Mouse (Mus musculus) kidney, postnatal 0 days (tissue): ENCODE measurements at regions not wholly inside any gene's neighbourhood (a gene's known extent, or its start where the extent isn't known, plus 50 kb on each side); places are given as distances from the start of the nearest gene placed in this dataset.

Experiments used
- ATAC-seq: fragments of 200-750 bp; cut with Nextera tagmentation; replicated peaks from 2 replicates; pipeline ENCODE4 v1.8.0; 2017; ENCODE audit warnings: low read depth, moderate number of reproducible peaks, moderate TSS enrichment, moderate library complexity; ENCODE audit not compliant: low FRiP score
- DNase-seq: peaks from one replicate; pipeline ENCODE4 v3.0.0-alpha.2; 2016; ENCODE audit warnings: low spot score
- H3K27ac ChIP-seq: fragments of 300-500 bp; sonication (generic); 2 replicates; pipeline ENCODE4 v1.5.1; 2014; ENCODE audit warnings: mild to moderate bottlenecking
- H3K27me3 ChIP-seq: fragments of 300-500 bp; sonication (generic); 2 replicates; pipeline ENCODE4 v1.6.1; 2014; ENCODE audit warnings: low read length, mixed read lengths; ENCODE audit not compliant: insufficient read depth
- H3K36me3 ChIP-seq: fragments of 300-500 bp; sonication (generic); 2 replicates; pipeline ENCODE4 v1.6.1; 2014; ENCODE audit warnings: low read length, mixed read lengths; ENCODE audit not compliant: insufficient read depth
- H3K4me1 ChIP-seq: fragments of 300-500 bp; sonication (generic); replicated peaks from 2 replicates; pipeline ENCODE4 v1.6.1; 2014; ENCODE audit warnings: antibody characterized with exemption, low read length, mixed read lengths; ENCODE audit not compliant: insufficient read depth
- H3K4me2 ChIP-seq: fragments of 300-500 bp; sonication (generic); 2 replicates; pipeline ENCODE4 v1.6.1; 2014; ENCODE audit warnings: mild to moderate bottlenecking, low read length, moderate library complexity, mixed read lengths
- H3K4me3 ChIP-seq: fragments of 300-500 bp; sonication (generic); replicated peaks from 2 replicates; pipeline ENCODE4 v1.5.1; 2014; ENCODE audit warnings: low read depth, low read length
- H3K9ac ChIP-seq: fragments of 300-500 bp; sonication (generic); 2 replicates; pipeline ENCODE4 v1.6.1; 2014; ENCODE audit warnings: low read depth, low read length
- H3K9me3 ChIP-seq: fragments of 300-500 bp; sonication (generic); replicated peaks from 2 replicates; pipeline ENCODE4 v1.6.1; 2016; ENCODE audit warnings: low read length, inconsistent platforms, mixed read lengths
- CTCF ChIP-seq: IDR thresholded peaks from 2 replicates; pipeline ENCODE4 v1.5.1; 2016; ENCODE audit warnings: antibody characterized with exemption, low read depth, mild to moderate bottlenecking, moderate library complexity
- WGBS: fragments of 180-500 bp; shearing (Covaris S2); extraction: QIAGEN DNeasy Blood & Tissue Kit; methylation state at CpG from one replicate; pipeline ENCODE4 v1.1.7; 2014; 5-methylcytosine and 5-hydroxymethylcytosine counted together

GRCm38 (mm10) chr14:33772374-33772773 is 151.0 kb upstream of the Gdf10 start:
- Histone ChIP-seq H3K4me1 (peaks cover 5% of the 10 kb centered on the region; the same call in 1 of the 2 replicates), H3K4me3 (no peak overlapping the region), H3K9ac (no peak overlapping the region), H3K27ac (peak overlapping the region; percentile 47; the same call in 1 of the 2 replicates), H3K27me3 (no peaks in the 10 kb centered on the region), H3K9me3 (no peaks in the 10 kb centered on the region), H3K4me2 (no peak overlapping the region), H3K36me3 (no peaks in the 10 kb centered on the region)
- WGBS, result 68% methylated on average over 3 of the region's 3 CpGs
- DNase-seq (no peak), ATAC-seq (no peak)
- no peak for TF ChIP-seq CTCF

GRCm38 (mm10) chr14:33789556-33789955 is 133.8 kb upstream of the Gdf10 start:
- ATAC-seq (no peak), DNase-seq (peak; percentile 67)
- Histone ChIP-seq H3K4me3 (no peak overlapping the region), H3K27ac (no peak overlapping the region), H3K9ac (no peak overlapping the region), H3K36me3 (no peaks in the 10 kb centered on the region), H3K4me1 (no peaks in the 10 kb centered on the region), H3K9me3 (no peaks in the 10 kb centered on the region), H3K27me3 (no peaks in the 10 kb centered on the region), H3K4me2 (no peak overlapping the region)
- no peak for TF ChIP-seq CTCF
- WGBS, result 22% methylated on average over 2 of the region's 2 CpGs

DNA sequence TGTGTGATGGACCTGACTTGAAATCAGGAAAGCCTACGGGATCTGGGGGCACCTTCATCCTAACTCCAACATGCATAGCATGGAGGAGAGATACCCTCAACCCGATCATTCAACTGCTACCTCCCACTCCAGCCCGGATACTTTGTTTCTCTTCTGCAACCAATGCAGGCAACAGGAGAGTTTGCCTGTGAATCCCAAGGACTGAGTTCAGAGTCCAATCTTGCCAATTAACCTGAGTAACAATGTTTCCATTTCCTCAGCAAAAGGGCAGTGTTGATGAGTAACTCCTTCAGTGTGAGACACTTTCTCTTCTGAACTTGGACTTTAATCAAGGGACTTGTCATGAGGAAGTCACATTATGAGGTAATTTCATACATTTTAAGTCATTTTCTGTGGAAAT is 129.1 kb upstream of the Gdf10 start:
- H3K36me3 ChIP-seq, result no peaks in the 10 kb centered on the region
- H3K27me3 ChIP-seq, result no peaks in the 10 kb centered on the region
- H3K9me3 ChIP-seq, result no peaks in the 10 kb centered on the region
- H3K27ac ChIP-seq, result no peak overlapping the region
- peak; percentile 44 for DNase-seq
- TF ChIP-seq CTCF, result no peak
- H3K4me1 ChIP-seq, result no peaks in the 10 kb centered on the region
- no peak overlapping the region for H3K4me2 ChIP-seq
- ATAC-seq, result peak; percentile 80; the same call in 1 of the 2 replicates
- 23% methylated on average over 3 of the region's 3 CpGs for WGBS
- no peak overlapping the region for H3K4me3 ChIP-seq
- H3K9ac ChIP-seq, result no peak overlapping the region

GRCm38 (mm10) chr14:33797551-33798303 is 125.7 kb upstream of the Gdf10 start:
- no peaks in the 10 kb centered on the region for H3K36me3 ChIP-seq
- no peak overlapping the region for H3K4me2 ChIP-seq
- WGBS, result 61% methylated on average over 15 of the region's 15 CpGs
- no peak overlapping the region for H3K4me3 ChIP-seq
- no peaks in the 10 kb centered on the region for H3K4me1 ChIP-seq
- no peak for ATAC-seq
- no peaks in the 10 kb centered on the region for H3K27me3 ChIP-seq
- no peak overlapping the region for H3K27ac ChIP-seq
- no peak overlapping the region for H3K9ac ChIP-seq
- TF ChIP-seq CTCF, result no peak
- H3K9me3 ChIP-seq, result no peaks in the 10 kb centered on the region
- no peak for DNase-seq

DNA sequence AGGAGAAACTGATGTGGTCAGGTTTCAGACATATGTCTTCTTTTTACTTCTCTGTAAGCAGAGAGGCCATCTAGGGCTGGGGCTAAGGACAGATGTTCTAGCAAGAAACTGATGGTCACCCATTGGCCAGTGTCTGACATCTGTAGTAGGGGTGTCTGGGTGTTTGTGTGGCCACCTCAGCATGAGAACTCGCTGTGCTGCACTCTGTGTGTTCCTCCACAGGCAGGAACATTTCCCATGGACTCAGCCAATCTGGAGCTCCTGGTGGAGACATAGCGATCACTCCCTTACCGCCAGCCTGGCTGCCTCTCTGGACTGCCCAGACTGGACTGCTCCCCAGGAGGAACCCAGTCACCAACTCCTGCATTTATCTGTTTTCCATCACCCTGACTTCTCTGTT is 119.1 kb upstream of the Gdf10 start:
- no peak overlapping the region for H3K9ac ChIP-seq
- H3K27me3 ChIP-seq, result no peaks in the 10 kb centered on the region
- H3K36me3 ChIP-seq, result no peaks in the 10 kb centered on the region
- ATAC-seq, result no peak
- H3K4me2 ChIP-seq, result no peak overlapping the region
- no peak overlapping the region for H3K27ac ChIP-seq
- no peaks in the 10 kb centered on the region for H3K9me3 ChIP-seq
- peaks cover 20% of the 10 kb centered on the region for H3K4me1 ChIP-seq
- no peak for DNase-seq
- no peak for TF ChIP-seq CTCF
- WGBS, result 83% methylated on average over 3 of the region's 3 CpGs
- no peak overlapping the region for H3K4me3 ChIP-seq

GRCm38 (mm10) chr14:33804721-33805120 is 118.7 kb upstream of the Gdf10 start:
- Histone ChIP-seq H3K27me3 (no peaks in the 10 kb centered on the region), H3K9ac (no peak overlapping the region), H3K4me2 (no peak overlapping the region), H3K4me3 (no peak overlapping the region), H3K27ac (no peak overlapping the region), H3K4me1 (peaks cover 23% of the 10 kb centered on the region), H3K36me3 (no peaks in the 10 kb centered on the region), H3K9me3 (no peaks in the 10 kb centered on the region)
- no peak for TF ChIP-seq CTCF
- ATAC-seq, result no peak
- WGBS, result 72% methylated on average over 6 of the region's 6 CpGs
- DNase-seq, result no peak

DNA sequence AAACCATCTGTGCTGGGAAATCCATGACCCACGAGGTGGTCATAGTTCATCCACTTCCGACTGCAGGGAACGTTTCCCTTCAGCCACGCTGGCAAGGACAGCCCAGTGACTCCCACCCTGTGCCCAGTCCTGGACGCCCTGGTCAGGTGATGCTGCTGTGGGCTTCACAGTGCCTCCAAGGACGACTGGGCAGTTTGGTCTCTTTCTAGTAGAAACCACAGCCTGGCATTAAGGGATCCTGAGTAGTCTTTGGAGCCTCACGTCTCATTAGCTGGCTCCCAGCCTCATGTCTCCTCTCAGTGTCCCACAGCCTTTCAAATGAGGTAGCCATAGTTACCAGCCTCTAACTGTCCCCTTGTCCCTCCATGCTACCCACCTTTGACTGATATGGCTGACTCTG is 116.2 kb upstream of the Gdf10 start:
- no peak overlapping the region for H3K4me3 ChIP-seq
- 37% methylated on average over 7 of the region's 7 CpGs for WGBS
- no peak overlapping the region for H3K27ac ChIP-seq
- DNase-seq (no peak), ATAC-seq (no peak)
- no peaks in the 10 kb centered on the region for H3K36me3 ChIP-seq
- H3K4me1 ChIP-seq, result peaks cover 23% of the 10 kb centered on the region
- no peak overlapping the region for H3K4me2 ChIP-seq
- H3K27me3 ChIP-seq, result no peaks in the 10 kb centered on the region
- no peaks in the 10 kb centered on the region for H3K9me3 ChIP-seq
- no peak for TF ChIP-seq CTCF
- H3K9ac ChIP-seq, result no peak overlapping the region
